Mouse (Mus musculus) forebrain, embryonic 14.5 days (tissue): ENCODE results near the gene Gm47995. TPM values are rescaled to one million over a fixed set of nuclear protein-coding genes. Genes with fewer than 3 reads are reported as not detected.

ENCODE experiments used
- ATAC-seq: fragments of 200-750 bp; cut with Nextera tagmentation; 2 replicates; pipeline ENCODE4 v1.8.0; 2017; ENCODE audit warnings: mild to moderate bottlenecking, moderate library complexity
- DNase-seq: peaks from one replicate; pipeline ENCODE4 v3.0.0-alpha.2; 2015; ENCODE audit warnings: low spot score
- H3K27ac ChIP-seq: fragments of 300-500 bp; sonication (generic); 2 replicates; pipeline ENCODE4 v1.5.1; 2014; ENCODE audit warnings: low read depth, mild to moderate bottlenecking, control low read depth, low read length, moderate library complexity
- H3K27me3 ChIP-seq: fragments of 300-500 bp; sonication (generic); replicated peaks from 2 replicates; pipeline ENCODE4 v1.6.1; 2014; ENCODE audit warnings: low read length, control low read depth, mixed read lengths; ENCODE audit not compliant: control insufficient read depth, insufficient read depth
- H3K36me3 ChIP-seq: fragments of 300-500 bp; sonication (generic); 2 replicates; pipeline ENCODE4 v1.6.1; 2014; ENCODE audit warnings: low read length, control low read depth; ENCODE audit not compliant: control insufficient read depth, insufficient read depth
- H3K4me1 ChIP-seq: fragments of 300-500 bp; sonication (generic); 2 replicates; pipeline ENCODE4 v1.6.1; 2014; ENCODE audit warnings: antibody characterized with exemption, low read length, control low read depth; ENCODE audit not compliant: control insufficient read depth, insufficient read depth
- H3K4me2 ChIP-seq: fragments of 300-500 bp; sonication (generic); 2 replicates; pipeline ENCODE4 v1.6.1; 2014; ENCODE audit warnings: mild to moderate bottlenecking, control low read depth, low read length
- H3K4me3 ChIP-seq: fragments of 300-500 bp; sonication (generic); 2 replicates; pipeline ENCODE4 v1.5.1; 2014; ENCODE audit warnings: low read depth, low read length, control low read depth
- H3K9ac ChIP-seq: fragments of 300-500 bp; sonication (generic); 2 replicates; pipeline ENCODE4 v1.6.1; 2014; ENCODE audit warnings: mild to moderate bottlenecking, low read length, control low read depth, moderate library complexity
- H3K9me3 ChIP-seq: fragments of 300-500 bp; sonication (generic); replicated peaks from 2 replicates; pipeline ENCODE4 v1.6.1; 2016; ENCODE audit warnings: low read length, control low read depth, mixed read lengths; ENCODE audit not compliant: control insufficient read depth
- WGBS: fragments of 180-500 bp; shearing (Covaris S2); extraction: QIAGEN DNeasy Blood & Tissue Kit; methylation state at CpG from one replicate; pipeline ENCODE4 v1.1.7; 2014; 5-methylcytosine and 5-hydroxymethylcytosine counted together
- polyA plus RNA-seq: library from polyadenylated mRNA; unstranded; fragments of >200 nt; fragmentation: Nextera tagmentation; extraction: Ambion mirVana; gene quantifications from 2 replicates; pipeline ENCODE4 v1.2.1, GENCODE M21; 2014

Gene Gm47995
- polyA plus RNA-seq, 1 experiment from 2014 or later = not detected

DNA sequence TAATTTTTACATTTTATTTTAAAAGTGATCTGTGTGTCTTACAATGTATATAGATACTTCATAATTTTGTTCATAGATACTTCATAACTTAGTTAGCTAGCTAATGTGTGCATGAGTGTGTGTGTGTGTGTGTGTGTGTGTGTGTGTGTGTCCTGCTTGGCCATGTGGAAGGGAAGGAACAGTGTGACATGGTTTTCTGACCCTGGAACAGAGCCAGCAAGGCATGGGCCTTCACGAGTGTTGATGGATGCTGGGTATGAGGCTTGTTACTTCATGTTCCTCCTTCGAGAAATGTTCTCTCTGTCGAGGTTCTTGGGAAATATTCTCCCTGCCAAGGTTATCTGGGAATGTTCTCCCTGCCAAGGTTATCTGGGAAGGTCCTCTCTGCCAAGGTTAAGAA lies 35.5 kb downstream of the Gm47995 start:
- H3K4me1 ChIP-seq = no peaks in the 10 kb centered on the region
- 89% methylated on average over 3 of the region's 3 CpGs for WGBS
- no peaks in the 10 kb centered on the region for H3K9me3 ChIP-seq
- no peak overlapping the region for H3K4me3 ChIP-seq
- no peak overlapping the region for H3K4me2 ChIP-seq
- no peak for DNase-seq
- ATAC-seq = no peak
- H3K9ac ChIP-seq = no peak overlapping the region
- no peaks in the 10 kb centered on the region for H3K36me3 ChIP-seq
- no peak overlapping the region for H3K27ac ChIP-seq
- H3K27me3 ChIP-seq = no peaks in the 10 kb centered on the region

- DNase-seq (no peak), ATAC-seq (no peak)
- Histone ChIP-seq H3K4me2 (no peak overlapping the region), H3K4me3 (no peak overlapping the region), H3K9me3 (no peaks in the 10 kb centered on the region), H3K27ac (no peak overlapping the region), H3K4me1 (no peaks in the 10 kb centered on the region), H3K36me3 (no peaks in the 10 kb centered on the region), H3K9ac (no peak overlapping the region), H3K27me3 (no peaks in the 10 kb centered on the region)
- 3% methylated on average over 2 of the region's 2 CpGs for WGBS
These were observed 37.3 kb downstream of the Gm47995 start for GRCm38 (mm10) chr1:151235574-151235973.

DNA sequence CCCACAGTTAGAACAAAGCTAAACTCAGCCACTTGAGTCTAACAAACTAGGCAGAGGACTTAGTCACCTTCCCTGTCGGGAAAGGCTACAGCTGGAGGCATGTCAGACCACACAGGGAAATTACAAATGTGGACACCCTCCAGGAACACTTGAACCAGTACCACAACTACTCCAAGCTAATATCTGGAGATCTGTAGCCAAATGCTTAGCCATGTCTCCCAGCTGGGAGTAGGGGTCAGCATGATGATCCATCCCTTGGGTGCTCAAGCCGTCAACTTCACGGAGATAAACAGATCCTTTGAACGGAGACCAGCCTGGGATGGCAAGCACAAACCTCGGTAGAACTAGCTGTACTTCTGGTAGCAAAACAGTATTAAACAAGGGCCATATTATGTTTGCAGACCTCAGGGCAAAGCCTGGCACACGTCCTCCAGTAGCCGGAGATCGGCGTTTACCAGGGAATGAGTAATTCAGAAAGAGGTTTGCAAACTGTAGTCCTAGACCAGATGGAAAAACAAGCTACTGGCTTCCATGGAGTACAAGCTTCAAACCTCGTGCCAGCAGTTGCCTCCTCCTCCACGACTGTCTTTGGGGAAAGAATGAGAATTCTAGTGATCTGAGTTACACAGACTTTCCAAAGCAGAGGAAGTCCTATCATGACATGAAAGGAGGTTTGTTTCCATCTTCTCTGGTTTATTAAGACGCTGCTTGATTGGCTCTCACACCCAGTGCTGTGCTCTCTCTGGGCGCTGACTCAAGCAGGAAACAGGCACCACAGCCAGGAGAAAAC lies 38.1 kb downstream of the Gm47995 start:
- Histone ChIP-seq H3K27ac (no peak overlapping the region), H3K9me3 (no peaks in the 10 kb centered on the region), H3K4me3 (no peak overlapping the region), H3K27me3 (no peaks in the 10 kb centered on the region), H3K9ac (no peak overlapping the region), H3K4me1 (no peaks in the 10 kb centered on the region), H3K4me2 (no peak overlapping the region), H3K36me3 (no peaks in the 10 kb centered on the region)
- DNase-seq (no peak), ATAC-seq (no peak)
- 77% methylated on average over 13 of the region's 13 CpGs for WGBS

DNA sequence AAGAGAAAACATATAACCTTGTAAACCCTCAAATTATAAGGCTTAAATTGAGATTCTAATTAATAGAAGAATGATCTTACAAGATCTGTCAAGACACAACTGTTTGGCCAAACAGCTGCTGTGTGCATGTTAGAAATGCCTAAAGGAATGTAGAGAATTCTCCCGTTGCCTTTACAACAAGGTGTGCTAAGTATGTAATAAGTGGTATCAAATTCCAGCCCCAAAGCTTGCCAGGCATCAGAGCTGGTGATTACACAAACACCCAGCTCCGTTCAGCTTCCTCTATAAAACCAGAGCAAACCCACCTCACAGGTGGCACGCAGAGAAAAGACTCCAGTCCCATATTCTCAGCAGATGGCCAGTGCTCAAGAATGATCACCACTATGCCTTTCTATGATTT lies 39.5 kb downstream of the Gm47995 start:
- Histone ChIP-seq H3K27me3 (no peaks in the 10 kb centered on the region), H3K36me3 (no peaks in the 10 kb centered on the region), H3K27ac (no peak overlapping the region), H3K4me2 (no peak overlapping the region), H3K9me3 (no peaks in the 10 kb centered on the region), H3K4me1 (no peaks in the 10 kb centered on the region), H3K4me3 (no peak overlapping the region), H3K9ac (no peak overlapping the region)
- ATAC-seq (no peak), DNase-seq (no peak)
- 81% methylated on average over 3 of the region's 3 CpGs for WGBS

DNA sequence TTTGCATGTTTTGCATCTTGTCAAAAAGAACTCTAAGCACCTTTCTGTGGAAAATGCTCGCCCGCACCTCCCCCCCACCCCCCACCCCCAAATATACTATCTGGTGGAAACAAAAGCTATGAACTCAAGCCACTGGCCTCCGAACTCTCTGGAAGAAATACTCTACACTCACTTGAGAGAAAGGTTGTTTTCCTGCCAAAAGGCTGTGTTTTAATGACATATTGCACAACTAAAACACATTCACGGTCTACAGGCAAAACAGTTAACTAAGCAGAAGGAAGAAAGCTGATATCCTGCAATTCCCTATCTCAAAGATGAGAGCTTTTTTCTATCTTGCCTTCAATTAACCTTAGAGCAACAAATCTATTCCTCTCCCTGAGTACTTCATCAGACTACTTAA lies 45.1 kb downstream of the Gm47995 start:
- ATAC-seq = no peak
- Histone ChIP-seq H3K27me3 (no peaks in the 10 kb centered on the region), H3K9me3 (no peaks in the 10 kb centered on the region), H3K4me3 (no peak overlapping the region), H3K4me2 (no peak overlapping the region), H3K27ac (no peak overlapping the region), H3K4me1 (no peaks in the 10 kb centered on the region), H3K36me3 (no peaks in the 10 kb centered on the region), H3K9ac (no peak overlapping the region)
- WGBS = 85% methylated on average over 4 of the region's 4 CpGs
- no peak for DNase-seq

DNA sequence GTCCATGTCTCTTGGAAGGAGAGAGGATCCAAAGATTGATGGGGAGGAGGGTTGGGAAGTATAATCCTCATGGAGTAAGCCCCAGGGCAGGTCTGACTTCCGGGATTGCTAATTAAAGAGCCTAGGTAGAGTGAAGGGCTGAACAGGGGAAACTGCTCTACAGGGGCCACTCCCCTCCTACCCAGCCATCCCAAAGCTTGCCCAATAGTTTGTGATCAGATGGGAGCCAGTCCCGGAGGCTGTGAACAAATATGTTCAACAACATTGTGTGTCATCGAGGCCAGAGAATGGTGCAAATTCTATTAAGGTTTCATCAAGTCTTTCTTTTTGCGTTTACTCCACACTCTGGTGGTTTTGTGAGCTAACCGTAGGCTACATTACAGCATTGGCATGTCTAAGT lies 45.8 kb downstream of the Gm47995 start:
- Histone ChIP-seq H3K4me1 (no peaks in the 10 kb centered on the region), H3K9ac (no peak overlapping the region), H3K27ac (no peak overlapping the region), H3K4me3 (no peak overlapping the region), H3K36me3 (no peaks in the 10 kb centered on the region), H3K27me3 (no peaks in the 10 kb centered on the region), H3K9me3 (no peaks in the 10 kb centered on the region), H3K4me2 (no peak overlapping the region)
- no peak for DNase-seq
- ATAC-seq = no peak
- WGBS = 79% methylated on average over 5 of the region's 5 CpGs

GRCm38 (mm10) chr1:151244761-151245160 lies 46.5 kb downstream of the Gm47995 start:
- no peak for ATAC-seq
- no peaks in the 10 kb centered on the region for H3K4me1 ChIP-seq
- no peak for DNase-seq
- H3K27ac ChIP-seq = no peak overlapping the region
- no peaks in the 10 kb centered on the region for H3K36me3 ChIP-seq
- no peaks in the 10 kb centered on the region for H3K9me3 ChIP-seq
- H3K9ac ChIP-seq = no peak overlapping the region
- H3K4me2 ChIP-seq = no peak overlapping the region
- H3K4me3 ChIP-seq = no peak overlapping the region
- H3K27me3 ChIP-seq = no peaks in the 10 kb centered on the region
- WGBS = 94% methylated on average over 4 of the region's 4 CpGs

GRCm38 (mm10) chr1:151245165-151245564 lies 46.9 kb downstream of the Gm47995 start:
- Histone ChIP-seq H3K36me3 (no peaks in the 10 kb centered on the region), H3K4me2 (no peak overlapping the region), H3K9me3 (no peaks in the 10 kb centered on the region), H3K9ac (no peak overlapping the region), H3K4me1 (no peaks in the 10 kb centered on the region), H3K27ac (no peak overlapping the region), H3K27me3 (no peaks in the 10 kb centered on the region), H3K4me3 (no peak overlapping the region)
- no peak for DNase-seq
- WGBS = 85% methylated on average over 10 of the region's 10 CpGs
- no peak for ATAC-seq

DNA sequence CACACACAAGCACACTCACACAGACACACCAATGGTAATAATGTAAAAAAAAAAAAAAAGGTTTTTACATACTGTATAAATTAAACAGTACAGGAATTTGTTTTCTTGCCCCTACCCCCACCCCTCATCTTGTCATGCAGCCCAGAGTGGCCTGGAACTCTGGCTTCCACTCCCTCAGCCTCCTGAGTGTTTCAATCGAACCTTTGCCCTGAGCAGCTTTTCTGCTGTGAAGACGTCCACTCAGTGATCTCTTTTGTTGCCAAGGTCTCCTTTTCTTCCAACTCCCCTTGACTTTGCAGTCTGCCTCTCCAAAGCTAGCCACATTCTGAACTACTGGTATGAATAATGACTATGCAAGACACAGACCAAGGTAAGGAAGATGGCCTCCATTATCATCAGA lies 47.6 kb downstream of the Gm47995 start:
- Histone ChIP-seq H3K9me3 (no peaks in the 10 kb centered on the region), H3K4me1 (no peaks in the 10 kb centered on the region), H3K27me3 (no peaks in the 10 kb centered on the region), H3K4me3 (no peak overlapping the region), H3K9ac (no peak overlapping the region), H3K36me3 (no peaks in the 10 kb centered on the region), H3K27ac (no peak overlapping the region), H3K4me2 (no peak overlapping the region)
- DNase-seq (no peak), ATAC-seq (no peak)
- 63% methylated on average over 2 of the region's 2 CpGs for WGBS
